Mouse (Mus musculus) limb, embryonic 12.5 days (tissue): ENCODE results near the gene Spem1. TPM values are rescaled to one million over a fixed set of nuclear protein-coding genes. Genes with fewer than 3 reads are reported as not detected.

Source experiments
- ATAC-seq: fragments of 200-750 bp; cut with Nextera tagmentation; 2 replicates; pipeline ENCODE4 v1.8.0; 2017; ENCODE audit warnings: low read depth, moderate TSS enrichment; ENCODE audit not compliant: insufficient number of reproducible peaks, insufficient read depth, low FRiP score, low TSS enrichment
- H3K27ac ChIP-seq: fragments of 300-500 bp; sonication (generic); 2 replicates; pipeline ENCODE4 v1.5.1; 2016; ENCODE audit warnings: mild to moderate bottlenecking, moderate library complexity
- H3K27me3 ChIP-seq: fragments of 300-500 bp; sonication (generic); 2 replicates; pipeline ENCODE4 v1.6.1; 2016; ENCODE audit warnings: mild to moderate bottlenecking, moderate library complexity
- H3K36me3 ChIP-seq: fragments of 300-500 bp; sonication (generic); 2 replicates; pipeline ENCODE4 v1.6.1; 2016; ENCODE audit warnings: mild to moderate bottlenecking, moderate library complexity
- H3K4me1 ChIP-seq: fragments of 300-500 bp; sonication (generic); replicated peaks from 2 replicates; pipeline ENCODE4 v1.6.1; 2016
- H3K4me2 ChIP-seq: fragments of 300-500 bp; sonication (generic); 2 replicates; pipeline ENCODE4 v1.6.1; 2016; ENCODE audit warnings: mild to moderate bottlenecking, moderate library complexity
- H3K4me3 ChIP-seq: fragments of 300-500 bp; sonication (generic); replicated peaks from 2 replicates; pipeline ENCODE4 v1.5.1; 2016; ENCODE audit warnings: mild to moderate bottlenecking
- H3K9ac ChIP-seq: fragments of 300-500 bp; sonication (generic); replicated peaks from 2 replicates; pipeline ENCODE4 v1.6.1; 2016; ENCODE audit warnings: mild to moderate bottlenecking, moderate library complexity
- H3K9me3 ChIP-seq: fragments of 300-500 bp; sonication (generic); 2 replicates; pipeline ENCODE4 v1.6.1; 2016; ENCODE audit warnings: mild to moderate bottlenecking, moderate library complexity
- WGBS: fragments of 180-500 bp; shearing (Covaris S2); methylation state at CpG from one replicate; pipeline ENCODE4 v1.1.7; 2016; 5-methylcytosine and 5-hydroxymethylcytosine counted together
- polyA plus RNA-seq: library from polyadenylated mRNA; unstranded; fragments of >200 nt; fragmentation: Nextera tagmentation; extraction: Ambion mirVana; gene quantifications from 2 replicates; pipeline ENCODE4 v1.2.1, GENCODE M21; 2016

Spem1 gene
- polyA plus RNA-seq, 1 experiment from 2014 or later = 0.20 TPM

DNA sequence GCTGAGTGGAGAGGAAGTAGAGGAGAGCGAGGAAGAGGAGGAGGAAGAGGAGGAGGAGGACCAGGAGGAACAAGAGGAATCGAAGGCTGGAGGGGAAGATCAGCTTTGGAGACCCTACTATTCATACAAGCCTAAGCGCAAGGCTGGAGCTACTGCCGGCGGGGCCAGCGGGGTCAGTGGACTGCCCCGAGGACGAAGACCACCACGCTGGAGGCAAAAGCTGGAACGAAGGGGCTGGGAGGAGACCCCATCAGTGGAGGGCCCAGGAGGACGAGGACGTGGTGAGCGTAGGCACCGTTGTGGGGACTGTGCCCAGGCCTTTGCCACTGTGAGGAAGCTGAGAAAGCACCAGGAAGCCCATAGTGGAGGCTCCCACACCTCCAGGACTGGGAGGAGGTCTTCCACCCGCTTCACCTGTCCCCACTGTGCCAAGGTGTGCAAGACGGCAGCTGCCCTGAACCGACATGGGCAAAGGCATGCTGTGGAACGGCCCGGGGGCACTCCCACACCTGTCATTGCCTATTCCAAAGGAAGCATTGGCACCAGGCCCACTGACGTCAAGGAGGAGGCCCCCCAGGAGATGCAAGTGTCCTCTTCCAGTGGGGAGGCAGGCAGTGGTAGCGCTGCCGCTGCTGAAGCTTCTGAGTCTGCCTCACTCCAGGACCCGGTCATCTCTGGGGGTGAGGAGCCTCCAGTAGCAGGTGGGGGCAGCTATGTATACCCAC is 43.6 kb downstream of the Spem1 start:
- Histone ChIP-seq H3K27ac (no peak overlapping the region), H3K4me3 (no peak overlapping the region), H3K4me2 (no peak overlapping the region), H3K9me3 (no peaks in the 10 kb centered on the region), H3K27me3 (peaks cover 56% of the 10 kb centered on the region), H3K9ac (no peak overlapping the region), H3K36me3 (peaks cover 32% of the 10 kb centered on the region), H3K4me1 (0 out of 2 replicates have a peak, but pooled peaks cover 9% of the 10 kb centered on the region)
- 66% methylated on average over 23 of the region's 23 CpGs for WGBS
- ATAC-seq = no peak

DNA sequence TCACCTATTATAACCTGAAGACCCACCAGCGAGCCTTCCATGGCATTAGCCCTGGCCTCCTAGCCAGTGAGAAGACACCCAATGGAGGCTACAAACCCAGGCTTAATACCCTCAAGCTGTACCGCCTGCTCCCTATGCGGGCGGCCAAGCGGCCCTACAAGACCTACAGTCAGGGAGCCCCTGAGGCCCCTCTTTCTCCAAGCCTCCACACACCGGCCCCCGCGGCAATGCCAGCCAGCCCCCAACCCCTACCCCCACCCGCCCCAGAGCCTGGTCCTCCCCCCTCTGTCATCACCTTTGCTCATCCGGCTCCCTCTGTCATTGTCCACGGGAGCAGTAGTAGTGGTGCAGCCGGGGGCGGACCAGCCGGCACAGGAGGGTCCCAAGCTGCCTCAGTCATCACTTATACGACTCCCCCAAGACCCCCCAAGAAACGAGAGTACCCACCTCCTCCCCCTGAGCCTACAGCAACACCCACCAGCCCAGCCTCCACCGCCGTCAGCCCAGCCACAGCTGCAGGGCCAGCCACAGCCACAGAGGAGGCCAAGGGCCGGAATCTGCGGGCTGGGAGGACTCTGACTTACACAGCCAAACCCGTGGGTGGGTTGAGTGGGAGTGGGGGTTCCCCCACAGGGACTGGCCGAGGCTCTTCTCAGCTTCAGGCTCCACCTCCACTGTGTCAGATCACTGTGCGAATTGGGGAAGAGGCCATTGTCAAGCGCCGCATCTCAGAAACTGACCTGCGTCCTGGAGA is 44.3 kb downstream of the Spem1 start:
- H3K4me1 ChIP-seq = 0 out of 2 replicates have a peak, but pooled peaks cover 9% of the 10 kb centered on the region
- H3K27ac ChIP-seq = no peak overlapping the region
- H3K9ac ChIP-seq = no peak overlapping the region
- H3K36me3 ChIP-seq = peaks cover 32% of the 10 kb centered on the region
- peaks cover 56% of the 10 kb centered on the region for H3K27me3 ChIP-seq
- ATAC-seq = no peak
- H3K9me3 ChIP-seq = no peaks in the 10 kb centered on the region
- H3K4me2 ChIP-seq = no peak overlapping the region
- H3K4me3 ChIP-seq = no peak overlapping the region
- WGBS = 62% methylated on average over 26 of the region's 26 CpGs

GRCm38 (mm10) chr11:69776488-69776887 is 45.5 kb downstream of the Spem1 start:
- peaks cover 32% of the 10 kb centered on the region for H3K36me3 ChIP-seq
- no peak for ATAC-seq
- no peak overlapping the region for H3K4me2 ChIP-seq
- H3K27me3 ChIP-seq = peaks cover 49% of the 10 kb centered on the region
- no peak overlapping the region for H3K9ac ChIP-seq
- no peak overlapping the region for H3K4me3 ChIP-seq
- H3K9me3 ChIP-seq = no peaks in the 10 kb centered on the region
- H3K4me1 ChIP-seq = 0 out of 2 replicates have a peak, but pooled peaks cover 9% of the 10 kb centered on the region
- no peak overlapping the region for H3K27ac ChIP-seq
- 82% methylated on average over 20 of the region's 20 CpGs for WGBS

GRCm38 (mm10) chr11:69775716-69776115 is 46.3 kb downstream of the Spem1 start:
- Histone ChIP-seq H3K9ac (no peak overlapping the region), H3K4me2 (no peak overlapping the region), H3K9me3 (no peaks in the 10 kb centered on the region), H3K4me1 (0 out of 2 replicates have a peak, but pooled peaks cover 9% of the 10 kb centered on the region), H3K4me3 (no peak overlapping the region), H3K27ac (no peak overlapping the region), H3K27me3 (peaks cover 49% of the 10 kb centered on the region), H3K36me3 (peaks cover 32% of the 10 kb centered on the region)
- no peak for ATAC-seq
- 68% methylated on average over 10 of the region's 10 CpGs for WGBS

DNA sequence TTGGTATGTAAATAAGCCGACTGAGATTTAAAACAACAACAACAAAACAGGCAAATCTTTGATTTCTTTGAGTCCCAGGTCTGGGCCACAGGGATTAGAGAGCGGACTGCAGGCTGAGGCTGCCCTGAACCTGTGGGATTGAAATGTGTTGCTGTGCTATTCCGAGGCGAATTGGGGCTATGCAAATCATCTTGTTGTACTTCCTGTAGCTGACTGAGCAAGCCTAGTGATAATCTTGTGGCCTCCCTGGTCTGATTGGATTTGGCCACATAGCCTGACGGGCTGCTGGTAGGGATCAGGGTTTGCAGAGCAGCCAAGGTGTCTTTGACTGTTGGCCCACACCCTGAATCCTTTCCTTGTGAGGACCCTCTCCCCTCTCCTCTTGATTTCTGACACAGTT is 47.0 kb downstream of the Spem1 start:
- Histone ChIP-seq H3K4me1 (0 out of 2 replicates have a peak, but pooled peaks cover 9% of the 10 kb centered on the region), H3K4me3 (no peak overlapping the region), H3K36me3 (peaks cover 32% of the 10 kb centered on the region), H3K9ac (no peak overlapping the region), H3K27ac (no peak overlapping the region), H3K27me3 (peaks cover 43% of the 10 kb centered on the region), H3K9me3 (no peaks in the 10 kb centered on the region), H3K4me2 (no peak overlapping the region)
- ATAC-seq = no peak
- 64% methylated on average over 5 of the region's 5 CpGs for WGBS

Other genes with a start within 250 kb of the Spem1 start
- 35.8 and 39.0 TPM in 2 replicates for gene Wrap53, start 241.9 kb downstream of the Spem1 start, polyA plus RNA-seq
- gene Trp53, start 241.8 kb downstream of the Spem1 start, polyA plus RNA-seq = 175 and 180 TPM in 2 replicates
- 3.0 and 4.8 TPM in 2 replicates for gene Atp1b2, start 216.2 kb downstream of the Spem1 start, polyA plus RNA-seq
- gene Shbg, start 204.3 kb downstream of the Spem1 start, polyA plus RNA-seq = not detected in 2 replicates
- 24.3 and 25.8 TPM in 2 replicates for gene Sat2, start 200.2 kb downstream of the Spem1 start, polyA plus RNA-seq
- 56.0 and 63.9 TPM in 2 replicates for gene Fxr2, start 189.2 kb downstream of the Spem1 start, polyA plus RNA-seq
- gene Sox15, start 166.9 kb downstream of the Spem1 start, polyA plus RNA-seq = 0.68 TPM in 1 of 2 replicates, not detected in the other
- gene Mpdu1, start 159.5 kb downstream of the Spem1 start, polyA plus RNA-seq = 62.6 and 64.3 TPM in 2 replicates
- 5.9 and 8.0 TPM in 2 replicates for gene Cd68, start 156.0 kb downstream of the Spem1 start, polyA plus RNA-seq
- gene Eif4a1, start 149.8 kb downstream of the Spem1 start, polyA plus RNA-seq = 569 and 701 TPM in 2 replicates
- gene Senp3, start 140.1 kb downstream of the Spem1 start, polyA plus RNA-seq = 132 and 140 TPM in 2 replicates
- 0.58 and 1.0 TPM in 2 replicates for gene Tnfsf13, start 136.4 kb downstream of the Spem1 start, polyA plus RNA-seq
- 2.2 and 3.7 TPM in 2 replicates for gene Tnfsf12, start 126.3 kb downstream of the Spem1 start, polyA plus RNA-seq
- 1.7 TPM in 2 replicates for gene Tnfsfm13, start 126.1 kb downstream of the Spem1 start, polyA plus RNA-seq
- gene Polr2a, start 63.5 kb downstream of the Spem1 start, polyA plus RNA-seq = 27.2 and 38.1 TPM in 2 replicates
- 0.13 and 0.18 TPM in 2 replicates for gene Slc35g3, start 60.2 kb downstream of the Spem1 start, polyA plus RNA-seq
- 1.9 and 2.4 TPM in 2 replicates for gene Zbtb4, start 56.3 kb downstream of the Spem1 start, polyA plus RNA-seq
- gene Chrnb1, start 26.2 kb downstream of the Spem1 start, polyA plus RNA-seq = 15.4 and 17.1 TPM in 2 replicates
- 1.2 and 1.5 TPM in 2 replicates for gene Fgf11, start 20.3 kb downstream of the Spem1 start, polyA plus RNA-seq
- gene Tmem102, start 16.6 kb downstream of the Spem1 start, polyA plus RNA-seq = 1.6 and 1.8 TPM in 2 replicates
- gene Gm39566, start 6.9 kb downstream of the Spem1 start, polyA plus RNA-seq = not detected in 2 replicates
- gene Spem2, start 3.7 kb downstream of the Spem1 start, polyA plus RNA-seq = not detected in 2 replicates
- gene Nlgn2, start 15.6 kb upstream of the Spem1 start, polyA plus RNA-seq = 8.4 and 9.1 TPM in 2 replicates
- 346 and 353 TPM in 2 replicates for gene Tmem256, start 16.3 kb upstream of the Spem1 start, polyA plus RNA-seq
- 111 and 120 TPM in 2 replicates for gene Plscr3, start 24.2 kb upstream of the Spem1 start, polyA plus RNA-seq
- gene Tnk1, start 36.5 kb upstream of the Spem1 start, polyA plus RNA-seq = 1.6 and 2.3 TPM in 2 replicates
- not detected in 2 replicates for gene Tmem95, start 55.8 kb upstream of the Spem1 start, polyA plus RNA-seq
- gene Kctd11, start 59.2 kb upstream of the Spem1 start, polyA plus RNA-seq = 3.7 and 4.4 TPM in 2 replicates
- 0.90 and 1.5 TPM in 2 replicates for gene Acap1, start 73.4 kb upstream of the Spem1 start, polyA plus RNA-seq
- gene 2810408A11Rik, start 78.8 kb upstream of the Spem1 start, polyA plus RNA-seq = 30.4 and 32.8 TPM in 2 replicates
- 10.9 and 12.7 TPM in 2 replicates for gene Neurl4, start 78.9 kb upstream of the Spem1 start, polyA plus RNA-seq
- gene Gps2, start 91.7 kb upstream of the Spem1 start, polyA plus RNA-seq = 92.0 and 93.5 TPM in 2 replicates
- gene Eif5a, start 99.8 kb upstream of the Spem1 start, polyA plus RNA-seq = 1,762 and 1,851 TPM in 2 replicates
- gene Ybx2, start 113.6 kb upstream of the Spem1 start, polyA plus RNA-seq = 14.0 and 15.5 TPM in 2 replicates
- gene Slc2a4, start 126.0 kb upstream of the Spem1 start, polyA plus RNA-seq = 34.1 and 35.7 TPM in 2 replicates
- 15.7 and 18.1 TPM in 2 replicates for gene Cldn7, start 142.6 kb upstream of the Spem1 start, polyA plus RNA-seq
- 24.5 and 27.8 TPM in 2 replicates for gene Ctdnep1, start 159.0 kb upstream of the Spem1 start, polyA plus RNA-seq
- 124 and 126 TPM in 2 replicates for gene Elp5, start 160.3 kb upstream of the Spem1 start, polyA plus RNA-seq
- gene Gabarap, start 169.0 kb upstream of the Spem1 start, polyA plus RNA-seq = 398 and 426 TPM in 2 replicates
- 102 and 108 TPM in 2 replicates for gene Phf23, start 173.6 kb upstream of the Spem1 start, polyA plus RNA-seq
- 69.4 and 69.5 TPM in 2 replicates for gene Dvl2, start 178.4 kb upstream of the Spem1 start, polyA plus RNA-seq
- gene Acadvl, start 193.2 kb upstream of the Spem1 start, polyA plus RNA-seq = 65.9 and 67.1 TPM in 2 replicates
- 10.6 and 13.6 TPM in 2 replicates for gene Dlg4, start 194.8 kb upstream of the Spem1 start, polyA plus RNA-seq
- gene Asgr1, start 231.9 kb upstream of the Spem1 start, polyA plus RNA-seq = 1.5 and 2.3 TPM in 2 replicates